Mouse (Mus musculus) CH12.LX (cell line): ENCODE measurements around the gene Gapdhs. TPM values are rescaled to one million over a fixed set of nuclear protein-coding genes. Genes with fewer than 3 reads are reported as not detected.

Source experiments
- DNase-seq: peaks from one replicate; pipeline ENCODE4 v3.0.0-alpha.2; 2013; ENCODE audit errors: extremely low read depth
- H3K27ac ChIP-seq: 2 replicates; pipeline ENCODE4 v1.5.1; 2012; ENCODE audit warnings: low read depth, mild to moderate bottlenecking, control low read depth, moderate library complexity; ENCODE audit not compliant: insufficient read depth
- H3K27me3 ChIP-seq: replicated peaks from 2 replicates; pipeline ENCODE3; 2012; ENCODE audit warnings: inconsistent platforms
- H3K36me3 ChIP-seq, 2 experiments: replicated peaks in 1 of 2; 2 replicates each; pipeline versions ENCODE3 to v1.6.1; 2012; ENCODE audit warnings: inconsistent platforms in 1 of 2, low read length in 1 of 2, mild to moderate bottlenecking in 1 of 2, mixed read lengths in 1 of 2, moderate library complexity in 1 of 2; ENCODE audit not compliant: control insufficient read depth in 1 of 2, insufficient read depth in 1 of 2
- H3K4me1 ChIP-seq, 2 experiments: 2 replicates each; pipeline ENCODE4 v1.6.1; 2012; ENCODE audit warnings: inconsistent platforms in 1 of 2, moderate library complexity in 1 of 2; ENCODE audit not compliant: insufficient read depth in 2 of 2, control insufficient read depth in 1 of 2
- H3K4me2 ChIP-seq: 2 replicates; pipeline ENCODE4 v1.6.1; 2012; ENCODE audit warnings: low read depth, mild to moderate bottlenecking, control low read depth; ENCODE audit not compliant: poor library complexity, insufficient read depth, severe bottlenecking
- H3K4me3 ChIP-seq, 3 experiments: fragments of 150-350 bp in 1 of 3; sonication (generic) in 1 of 3; replicated peaks in 1 of 3; 2 replicates each; pipeline versions ENCODE3 to v1.5.1; 2011 to 2012; ENCODE audit warnings: low read depth in 2 of 3, low read length in 2 of 3, mild to moderate bottlenecking in 2 of 3, moderate library complexity in 2 of 3, control low read depth in 1 of 3, improper control_type of control experiment in 1 of 3, inconsistent platforms in 1 of 3, mixed read lengths in 1 of 3; ENCODE audit not compliant: poor library complexity in 1 of 3
- H3K79me2 ChIP-seq: replicated peaks from 2 replicates; pipeline ENCODE4 v1.6.1; 2012; ENCODE audit warnings: mild to moderate bottlenecking, moderate library complexity; ENCODE audit not compliant: control insufficient read depth, poor library complexity, insufficient read depth, severe bottlenecking; ENCODE audit errors: extremely low read depth
- H3K9ac ChIP-seq: 2 replicates; pipeline ENCODE4 v1.6.1; 2012; ENCODE audit warnings: low read depth, mild to moderate bottlenecking, control low read depth, moderate library complexity; ENCODE audit not compliant: insufficient read depth
- H3K9me3 ChIP-seq: replicated peaks from 2 replicates; pipeline ENCODE3; 2012; ENCODE audit warnings: low read length, inconsistent platforms, mixed read lengths
- BHLHE40 ChIP-seq: IDR thresholded peaks from 2 replicates; pipeline ENCODE4 v1.6.1; 2011; ENCODE audit warnings: mild to moderate bottlenecking, low read depth, low read length, improper control_type of control experiment
- CTCF ChIP-seq, 2 experiments: IDR thresholded peaks in 1 of 2; conservative IDR thresholded peaks in 1 of 2; 2 replicates each; pipeline ENCODE4 v1.5.1; 2011 to 2012; ENCODE audit warnings: low read depth in 2 of 2, low read length in 2 of 2, improper control_type of control experiment in 1 of 2, inconsistent platforms in 1 of 2, mild to moderate bottlenecking in 1 of 2, moderate library complexity in 1 of 2
- E2F4 ChIP-seq: IDR thresholded peaks from 2 replicates; pipeline ENCODE4 v1.6.1; 2011; ENCODE audit warnings: low read depth, low read length, improper control_type of control experiment; ENCODE audit not compliant: insufficient replicate concordance
- ELF1 ChIP-seq: IDR thresholded peaks from 2 replicates; pipeline ENCODE4 v1.6.1; 2014; ENCODE audit warnings: low read depth, mild to moderate bottlenecking, inconsistent platforms, low read length, improper control_type of control experiment
- EP300 ChIP-seq: IDR thresholded peaks from 2 replicates; pipeline ENCODE4 v1.6.1; 2011; ENCODE audit warnings: low read length, improper control_type of control experiment
- ETS1 ChIP-seq: conservative IDR thresholded peaks from 2 replicates; pipeline ENCODE4 v1.6.1; 2012; ENCODE audit warnings: low read depth, mild to moderate bottlenecking, inconsistent platforms, low read length, improper control_type of control experiment, moderate library complexity
- GABPA ChIP-seq: IDR thresholded peaks from 2 replicates; pipeline ENCODE4 v1.6.1; 2012; ENCODE audit warnings: low read depth, low read length, improper control_type of control experiment, inconsistent platforms; ENCODE audit not compliant: insufficient replicate concordance
- HCFC1 ChIP-seq: IDR thresholded peaks from 2 replicates; pipeline ENCODE4 v1.6.1; 2012; ENCODE audit warnings: low read depth, mild to moderate bottlenecking, inconsistent platforms, low read length, improper control_type of control experiment
- JUND ChIP-seq: conservative IDR thresholded peaks from 2 replicates; pipeline ENCODE4 v1.6.1; 2011; ENCODE audit warnings: low read depth, low read length, improper control_type of control experiment
- KAT2A ChIP-seq: IDR thresholded peaks from 2 replicates; pipeline ENCODE4 v1.6.1; 2012; ENCODE audit warnings: low read length, improper control_type of control experiment, inconsistent platforms; ENCODE audit not compliant: insufficient replicate concordance
- MAFK ChIP-seq: IDR thresholded peaks from 2 replicates; pipeline ENCODE4 v1.6.1; 2011; ENCODE audit warnings: low read length, improper control_type of control experiment; ENCODE audit not compliant: insufficient replicate concordance
- MAX ChIP-seq: IDR thresholded peaks from 2 replicates; pipeline ENCODE4 v1.6.1; 2011; ENCODE audit warnings: low read length, improper control_type of control experiment
- MEF2A ChIP-seq: IDR thresholded peaks from 2 replicates; pipeline ENCODE4 v1.6.1; 2014; ENCODE audit warnings: low read depth, mild to moderate bottlenecking, inconsistent platforms, low read length, improper control_type of control experiment, borderline replicate concordance
- MXI1 ChIP-seq: IDR thresholded peaks from 2 replicates; pipeline ENCODE4 v1.6.1; 2011; ENCODE audit warnings: mild to moderate bottlenecking, low read depth, low read length, improper control_type of control experiment
- NELFE ChIP-seq: IDR thresholded peaks from 2 replicates; pipeline ENCODE4 v1.6.1; 2011; ENCODE audit warnings: low read depth, low read length, improper control_type of control experiment
- NRF1 ChIP-seq: IDR thresholded peaks from 2 replicates; pipeline ENCODE4 v1.6.1; 2014; ENCODE audit warnings: low read depth, mild to moderate bottlenecking, inconsistent platforms, low read length, improper control_type of control experiment, moderate library complexity
- POLR2A ChIP-seq: IDR thresholded peaks from 2 replicates; pipeline ENCODE4 v1.6.1; 2011; ENCODE audit warnings: low read depth, mild to moderate bottlenecking, improper control_type of control experiment, low read length
- RAD21 ChIP-seq: IDR thresholded peaks from 2 replicates; pipeline ENCODE4 v1.6.1; 2011; ENCODE audit warnings: low read depth, mild to moderate bottlenecking, low read length, improper control_type of control experiment, moderate library complexity
- RCOR1 ChIP-seq: conservative IDR thresholded peaks from 2 replicates; pipeline ENCODE4 v1.6.1; 2012; ENCODE audit warnings: low read depth, mild to moderate bottlenecking, inconsistent platforms, low read length, improper control_type of control experiment
- SIN3A ChIP-seq: IDR thresholded peaks from 2 replicates; pipeline ENCODE4 v1.6.1; 2012; ENCODE audit warnings: low read length, improper control_type of control experiment, inconsistent platforms
- SMC3 ChIP-seq: IDR thresholded peaks from 2 replicates; pipeline ENCODE4 v1.6.1; 2011; ENCODE audit warnings: low read depth, low read length, improper control_type of control experiment
- TBP ChIP-seq: conservative IDR thresholded peaks from 2 replicates; pipeline ENCODE4 v1.6.1; 2011; ENCODE audit warnings: low read depth, low read length, improper control_type of control experiment
- UBTF ChIP-seq: IDR thresholded peaks from 2 replicates; pipeline ENCODE4 v1.6.1; 2012; ENCODE audit warnings: low read depth, mild to moderate bottlenecking, inconsistent platforms, low read length, improper control_type of control experiment, moderate library complexity
- ZC3H11A ChIP-seq: IDR thresholded peaks from 2 replicates; pipeline ENCODE4 v1.6.1; 2012; ENCODE audit warnings: low read depth, mild to moderate bottlenecking, inconsistent platforms, low read length, improper control_type of control experiment
- ZMIZ1 ChIP-seq: IDR thresholded peaks from 2 replicates; pipeline ENCODE4 v1.6.1; 2012; ENCODE audit warnings: low read depth, mild to moderate bottlenecking, inconsistent platforms, low read length, improper control_type of control experiment
- ZNF384 ChIP-seq: IDR thresholded peaks from 2 replicates; pipeline ENCODE4 v1.6.1; 2012; ENCODE audit warnings: low read depth, low read length, improper control_type of control experiment, inconsistent platforms
- dilution Hi-C: fragments of 300-500 bp; cut with MboI; formaldehyde crosslinking; loops from 2 replicates; pipeline ENCODE4 v1.14.3; 2020; ENCODE audit warnings: low sequenced_read_pairs; ENCODE audit not compliant: extremely low pct_unique_long_range_greater_than_20kb, extremely low pct_ligation_motif_present
- in situ Hi-C: fragments of 300-500 bp; cut with MboI; formaldehyde crosslinking; loops from 3 replicates; pipeline ENCODE4 v1.14.3; 2019; ENCODE audit warnings: low sequenced_read_pairs, low pct_ligation_motif_present, low pct_unique_long_range_greater_than_20kb, mixed read lengths
- polyA plus RNA-seq: library from polyadenylated mRNA; unstranded; fragments of >175 nt; gene quantifications from 2 replicates; pipeline ENCODE4 v1.2.1, GENCODE M21; 2012; ENCODE audit warnings: low read depth; ENCODE audit not compliant: insufficient read length
- total RNA-seq, 2 experiments: library from RNA; depleted of rRNA; stranded (reverse); fragments of 300-350 nt in 1 of 2; fragments of >200 nt in 1 of 2; gene quantifications; 2 replicates each; pipeline ENCODE4 v1.2.3; 2012 to 2014

The Gapdhs gene
- total and polyA plus RNA-seq, 3 experiments: 0.89 to 1.7 TPM; not detected in 1

GRCm38 (mm10) chr7:30785154-30785553 is 41.7 kb upstream of the Gapdhs start:
- no peaks in the 10 kb centered on the region for H3K27me3 ChIP-seq
- dilution Hi-C loops: no loop called here
- TF ChIP-seq JUND (no peak), MXI1 (no peak), ELF1 (no peak), E2F4 (no peak), CTCF (conservative IDR thresholded peaks at IDR 0.05 in 1 of 2, IDR thresholded peaks at IDR 0.05 in 1 of 2; ENCODE audit: low read depth in 2 of 2, low read length in 2 of 2) (no peak), ZC3H11A (no peak), KAT2A (no peak), SMC3 (no peak), NRF1 (no peak), BHLHE40 (no peak), ETS1 (no peak), MEF2A (no peak), MAX (no peak), HCFC1 (no peak), SIN3A (no peak), GABPA (no peak), NELFE (no peak), RCOR1 (no peak), POLR2A (no peak)
- H3K27ac ChIP-seq: no peak overlapping the region
- no peaks in the 10 kb centered on the region for H3K36me3 ChIP-seq
- no peak overlapping the region for H3K4me2 ChIP-seq
- no peak overlapping the region for H3K4me3 ChIP-seq
- H3K9ac ChIP-seq: no peak overlapping the region
- no peaks in the 10 kb centered on the region for H3K9me3 ChIP-seq
- no peaks in the 10 kb centered on the region for H3K79me2 ChIP-seq
- no peak for DNase-seq
- H3K4me1 ChIP-seq: peaks cover 0 to 15% of the 10 kb centered on the region in 2 experiments; a peak in 2 of 4 replicates
- in situ Hi-C loops: no loop called here

GRCm38 (mm10) chr7:30782658-30783057 is 39.2 kb upstream of the Gapdhs start:
- Histone ChIP-seq H3K9ac (no peak overlapping the region), H3K9me3 (no peaks in the 10 kb centered on the region), H3K79me2 (no peaks in the 10 kb centered on the region), H3K27me3 (peaks cover 4% of the 10 kb centered on the region), H3K27ac (no peak overlapping the region), H3K4me1 (peaks cover 0 to 15% of the 10 kb centered on the region in 2 experiments; a peak in 2 of 4 replicates), H3K4me3 (no peak overlapping the region), H3K4me2 (no peak overlapping the region), H3K36me3 (no peaks in the 10 kb centered on the region)
- TF ChIP-seq RCOR1: no peak
- TF ChIP-seq MAFK: no peak
- no peak for TF ChIP-seq UBTF
- TF ChIP-seq MXI1: no peak
- no peak for TF ChIP-seq KAT2A
- TF ChIP-seq ZNF384: no peak
- TF ChIP-seq CTCF (conservative IDR thresholded peaks at IDR 0.05 in 1 of 2, IDR thresholded peaks at IDR 0.05 in 1 of 2; ENCODE audit: low read depth in 2 of 2, low read length in 2 of 2): no peak
- no peak for TF ChIP-seq JUND
- TF ChIP-seq SMC3: no peak
- TF ChIP-seq MEF2A: no peak
- no peak for TF ChIP-seq SIN3A
- TF ChIP-seq EP300: no peak
- TF ChIP-seq ZMIZ1: no peak
- no peak for TF ChIP-seq RAD21
- no peak for TF ChIP-seq NELFE
- TF ChIP-seq TBP: no peak
- dilution Hi-C loops (no loop called here), in situ Hi-C loops (no loop called here)
- no peak for DNase-seq
